Mouse (Mus musculus): ENCODE measurements around the gene Gm45713. TPM values are rescaled to one million over a fixed set of nuclear protein-coding genes. Genes with fewer than 3 reads are reported as not detected.

Gm45713 gene
- polyA plus RNA-seq, 1 experiment from 2014 or later = 0.70 TPM

GRCm38 (mm10) chr7:45144368-45145174, 8.5 kb upstream of the Gm45713 start:
- WGBS = 82% methylated on average over 13 of the region's 13 CpGs
- no peak overlapping the region for H3K4me2 ChIP-seq (replicated peaks; ENCODE audit: low read depth)
- no peaks in the 10 kb centered on the region for H3K9me3 ChIP-seq (ENCODE audit: control insufficient read depth)
- no peak overlapping the region for H3K4me3 ChIP-seq (ENCODE audit: low read depth, low read length)
- H3K36me3 ChIP-seq (ENCODE audit: control insufficient read depth, insufficient read depth) = peaks cover 81% of the 10 kb centered on the region
- no peak overlapping the region for H3K9ac ChIP-seq (ENCODE audit: low read depth, low read length)
- ATAC-seq = no peak
- H3K27ac ChIP-seq (ENCODE audit: low read depth, low read length) = no peak overlapping the region
- TF ChIP-seq CTCF (IDR thresholded peaks at IDR 0.05; ENCODE audit: low read depth) = no peak
- no peaks in the 10 kb centered on the region for H3K4me1 ChIP-seq (replicated peaks; ENCODE audit: control insufficient read depth, insufficient read depth, low read length)
- H3K27me3 ChIP-seq (replicated peaks; ENCODE audit: control insufficient read depth, insufficient read depth, low read length) = no peaks in the 10 kb centered on the region

- H3K27me3 ChIP-seq (replicated peaks; ENCODE audit: control insufficient read depth, insufficient read depth, low read length) = no peaks in the 10 kb centered on the region
- TF ChIP-seq CTCF (IDR thresholded peaks at IDR 0.05; ENCODE audit: low read depth) = no peak
- 85% methylated on average over 5 of the region's 5 CpGs for whole genome bisulfite sequencing
- H3K9ac ChIP-seq (ENCODE audit: low read depth, low read length) = no peak overlapping the region
- H3K4me3 ChIP-seq (ENCODE audit: low read depth, low read length) = no peak overlapping the region
- ATAC-seq = no peak
- peaks cover 57% of the 10 kb centered on the region for H3K36me3 ChIP-seq (ENCODE audit: control insufficient read depth, insufficient read depth)
- H3K9me3 ChIP-seq (ENCODE audit: control insufficient read depth) = no peaks in the 10 kb centered on the region
- no peak overlapping the region for H3K27ac ChIP-seq (ENCODE audit: low read depth, low read length)
- H3K4me2 ChIP-seq (replicated peaks; ENCODE audit: low read depth) = no peak overlapping the region
- H3K4me1 ChIP-seq (replicated peaks; ENCODE audit: control insufficient read depth, insufficient read depth, low read length) = no peaks in the 10 kb centered on the region
Measured at GRCm38 (mm10) chr7:45141914-45142313, 5.9 kb upstream of the Gm45713 start.

GRCm38 (mm10) chr7:45141319-45141718, 5.3 kb upstream of the Gm45713 start:
- H3K9me3 ChIP-seq (ENCODE audit: control insufficient read depth) = no peaks in the 10 kb centered on the region
- peaks cover 52% of the 10 kb centered on the region for H3K36me3 ChIP-seq (ENCODE audit: control insufficient read depth, insufficient read depth)
- H3K27me3 ChIP-seq (replicated peaks; ENCODE audit: control insufficient read depth, insufficient read depth, low read length) = no peaks in the 10 kb centered on the region
- no peaks in the 10 kb centered on the region for H3K4me1 ChIP-seq (replicated peaks; ENCODE audit: control insufficient read depth, insufficient read depth, low read length)
- no peak for TF ChIP-seq CTCF (IDR thresholded peaks at IDR 0.05; ENCODE audit: low read depth)
- no peak overlapping the region for H3K4me2 ChIP-seq (replicated peaks; ENCODE audit: low read depth)
- 87% methylated on average over 3 of the region's 3 CpGs for WGBS
- H3K9ac ChIP-seq (ENCODE audit: low read depth, low read length) = no peak overlapping the region
- no peak overlapping the region for H3K4me3 ChIP-seq (ENCODE audit: low read depth, low read length)
- H3K27ac ChIP-seq (ENCODE audit: low read depth, low read length) = no peak overlapping the region
- no peak for ATAC-seq

- Histone ChIP-seq H3K9me3 (ENCODE audit: control insufficient read depth) (no peaks in the 10 kb centered on the region), H3K9ac (ENCODE audit: low read depth, low read length) (no peak overlapping the region), H3K4me1 (replicated peaks; ENCODE audit: control insufficient read depth, insufficient read depth, low read length) (no peaks in the 10 kb centered on the region), H3K36me3 (ENCODE audit: control insufficient read depth, insufficient read depth) (peaks cover 40% of the 10 kb centered on the region), H3K27me3 (replicated peaks; ENCODE audit: control insufficient read depth, insufficient read depth, low read length) (no peaks in the 10 kb centered on the region), H3K27ac (ENCODE audit: low read depth, low read length) (no peak overlapping the region), H3K4me2 (replicated peaks; ENCODE audit: low read depth) (no peak overlapping the region), H3K4me3 (ENCODE audit: low read depth, low read length) (no peak overlapping the region)
- no peak for TF ChIP-seq CTCF (IDR thresholded peaks at IDR 0.05; ENCODE audit: low read depth)
- no peak for ATAC-seq
- 73% methylated on average over 8 of the region's 8 CpGs for WGBS
Measured at GRCm38 (mm10) chr7:45139904-45140723, 4.1 kb upstream of the Gm45713 start.

- peaks cover 24% of the 10 kb centered on the region for H3K36me3 ChIP-seq (ENCODE audit: control insufficient read depth, insufficient read depth)
- no peak overlapping the region for H3K4me3 ChIP-seq (ENCODE audit: low read depth, low read length)
- WGBS = 79% methylated on average over 1 of the region's 1 CpGs
Measured at GRCm38 (mm10) chr7:45138403-45138802, 2.4 kb upstream of the Gm45713 start.

More at GRCm38 (mm10) chr7:45138403-45138802, 2.4 kb upstream of the Gm45713 start:
- no peak for ATAC-seq
- Histone ChIP-seq H3K9me3 (ENCODE audit: control insufficient read depth) (no peaks in the 10 kb centered on the region), H3K27ac (ENCODE audit: low read depth, low read length) (no peak overlapping the region), H3K9ac (ENCODE audit: low read depth, low read length) (no peak overlapping the region), H3K27me3 (replicated peaks; ENCODE audit: control insufficient read depth, insufficient read depth, low read length) (no peaks in the 10 kb centered on the region), H3K4me2 (replicated peaks; ENCODE audit: low read depth) (no peak overlapping the region), H3K4me1 (replicated peaks; ENCODE audit: control insufficient read depth, insufficient read depth, low read length) (no peaks in the 10 kb centered on the region)
- no peak for TF ChIP-seq CTCF (IDR thresholded peaks at IDR 0.05; ENCODE audit: low read depth)
